Mouse (Mus musculus) limb, embryonic 12.5 days (tissue): ENCODE measurements at regions not wholly inside any gene's neighbourhood (a gene's known extent, or its start where the extent isn't known, plus 50 kb on each side); places are given as distances from the start of the nearest gene placed in this dataset.

Experiments
- ATAC-seq: fragments of 200-750 bp; cut with Nextera tagmentation; 2 replicates; pipeline ENCODE4 v1.8.0; 2017; ENCODE audit warnings: low read depth, moderate TSS enrichment; ENCODE audit not compliant: insufficient number of reproducible peaks, insufficient read depth, low FRiP score, low TSS enrichment
- H3K27ac ChIP-seq: fragments of 300-500 bp; sonication (generic); 2 replicates; pipeline ENCODE4 v1.5.1; 2016; ENCODE audit warnings: mild to moderate bottlenecking, moderate library complexity
- H3K27me3 ChIP-seq: fragments of 300-500 bp; sonication (generic); 2 replicates; pipeline ENCODE4 v1.6.1; 2016; ENCODE audit warnings: mild to moderate bottlenecking, moderate library complexity
- H3K36me3 ChIP-seq: fragments of 300-500 bp; sonication (generic); 2 replicates; pipeline ENCODE4 v1.6.1; 2016; ENCODE audit warnings: mild to moderate bottlenecking, moderate library complexity
- H3K4me1 ChIP-seq: fragments of 300-500 bp; sonication (generic); replicated peaks from 2 replicates; pipeline ENCODE4 v1.6.1; 2016
- H3K4me2 ChIP-seq: fragments of 300-500 bp; sonication (generic); 2 replicates; pipeline ENCODE4 v1.6.1; 2016; ENCODE audit warnings: mild to moderate bottlenecking, moderate library complexity
- H3K4me3 ChIP-seq: fragments of 300-500 bp; sonication (generic); replicated peaks from 2 replicates; pipeline ENCODE4 v1.5.1; 2016; ENCODE audit warnings: mild to moderate bottlenecking
- H3K9ac ChIP-seq: fragments of 300-500 bp; sonication (generic); replicated peaks from 2 replicates; pipeline ENCODE4 v1.6.1; 2016; ENCODE audit warnings: mild to moderate bottlenecking, moderate library complexity
- H3K9me3 ChIP-seq: fragments of 300-500 bp; sonication (generic); 2 replicates; pipeline ENCODE4 v1.6.1; 2016; ENCODE audit warnings: mild to moderate bottlenecking, moderate library complexity
- WGBS: fragments of 180-500 bp; shearing (Covaris S2); methylation state at CpG from one replicate; pipeline ENCODE4 v1.1.7; 2016; 5-methylcytosine and 5-hydroxymethylcytosine counted together

DNA sequence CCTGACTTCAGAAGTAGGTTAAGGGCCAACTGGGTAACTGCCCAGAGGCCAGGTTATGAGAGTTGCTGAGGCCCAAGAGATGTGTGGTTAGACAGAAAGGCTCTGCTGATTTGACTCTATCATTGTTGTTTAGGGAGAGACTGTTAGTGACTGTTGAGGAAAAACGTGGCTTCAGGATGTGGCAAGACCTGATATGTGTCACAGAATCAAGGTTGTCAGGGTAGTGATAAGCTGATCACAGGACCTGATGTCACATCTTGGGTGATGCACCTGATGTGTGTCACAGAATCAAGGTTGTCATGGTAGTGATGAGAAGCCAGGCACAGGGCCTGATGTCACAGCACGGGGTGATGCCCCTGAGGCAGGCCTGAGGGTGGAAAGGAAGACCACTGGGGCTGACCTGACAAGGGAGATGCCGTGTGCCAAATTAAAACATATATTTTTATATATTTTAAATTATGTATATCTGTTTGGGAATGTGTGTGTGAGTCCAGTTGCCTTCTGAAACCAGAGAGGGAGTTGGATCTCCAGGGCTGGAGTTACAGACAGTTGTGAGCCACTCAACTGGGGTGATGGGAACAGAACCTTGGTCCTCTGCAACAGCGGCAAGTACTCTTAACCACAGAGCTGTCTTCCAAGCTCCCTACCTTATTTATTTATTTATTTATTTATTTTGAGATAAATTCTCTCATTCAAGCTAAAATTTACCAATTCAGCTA is 115.6 kb upstream of the Eef2kmt start:
- Histone ChIP-seq H3K36me3 (no peaks in the 10 kb centered on the region), H3K9ac (no peak overlapping the region), H3K27me3 (no peaks in the 10 kb centered on the region), H3K9me3 (no peaks in the 10 kb centered on the region), H3K27ac (no peak overlapping the region), H3K4me2 (no peak overlapping the region), H3K4me3 (no peak overlapping the region), H3K4me1 (peaks cover 7% of the 10 kb centered on the region)
- 91% methylated on average over 4 of the region's 4 CpGs for WGBS
- ATAC-seq, result no peak

- Histone ChIP-seq H3K4me3 (no peak overlapping the region), H3K4me2 (no peak overlapping the region), H3K9me3 (no peaks in the 10 kb centered on the region), H3K27ac (no peak overlapping the region), H3K36me3 (no peaks in the 10 kb centered on the region), H3K9ac (no peak overlapping the region), H3K27me3 (no peaks in the 10 kb centered on the region), H3K4me1 (peaks cover 7% of the 10 kb centered on the region)
- ATAC-seq, result no peak
These were observed 114.7 kb upstream of the Eef2kmt start for GRCm38 (mm10) chr16:5370496-5370895.

- 30% methylated on average over 7 of the region's 7 CpGs for WGBS
- no peak overlapping the region for H3K27ac ChIP-seq
These were observed 113.2 kb upstream of the Eef2kmt start for GRCm38 (mm10) chr16:5368897-5369558.

GRCm38 (mm10) chr16:5368357-5368756 is 112.6 kb upstream of the Eef2kmt start:
- Histone ChIP-seq H3K4me1 (peaks cover 7% of the 10 kb centered on the region), H3K4me2 (no peak overlapping the region), H3K9me3 (no peaks in the 10 kb centered on the region), H3K9ac (no peak overlapping the region), H3K4me3 (no peak overlapping the region), H3K27me3 (no peaks in the 10 kb centered on the region), H3K36me3 (no peaks in the 10 kb centered on the region), H3K27ac (no peak overlapping the region)
- ATAC-seq, result no peak
- WGBS, result 80% methylated on average over 8 of the region's 8 CpGs

More at GRCm38 (mm10) chr16:5368897-5369558, 113.2 kb upstream of the Eef2kmt start:
- no peaks in the 10 kb centered on the region for H3K9me3 ChIP-seq
- no peak overlapping the region for H3K4me3 ChIP-seq
- H3K4me2 ChIP-seq, result no peak overlapping the region
- no peaks in the 10 kb centered on the region for H3K36me3 ChIP-seq
- ATAC-seq, result no peak
- H3K27me3 ChIP-seq, result no peaks in the 10 kb centered on the region
- peaks cover 7% of the 10 kb centered on the region for H3K4me1 ChIP-seq
- H3K9ac ChIP-seq, result no peak overlapping the region

- no peak for ATAC-seq
- no peak overlapping the region for H3K27ac ChIP-seq
- H3K4me1 ChIP-seq, result peaks cover 7% of the 10 kb centered on the region
- H3K9me3 ChIP-seq, result no peaks in the 10 kb centered on the region
- WGBS, result 87% methylated on average over 10 of the region's 10 CpGs
- H3K27me3 ChIP-seq, result no peaks in the 10 kb centered on the region
- no peaks in the 10 kb centered on the region for H3K36me3 ChIP-seq
- H3K4me2 ChIP-seq, result no peak overlapping the region
- H3K9ac ChIP-seq, result no peak overlapping the region
- H3K4me3 ChIP-seq, result no peak overlapping the region
These were observed 111.9 kb upstream of the Eef2kmt start for GRCm38 (mm10) chr16:5367581-5368119.

- no peaks in the 10 kb centered on the region for H3K9me3 ChIP-seq
- H3K9ac ChIP-seq, result no peak overlapping the region
- no peak overlapping the region for H3K4me3 ChIP-seq
- ATAC-seq, result no peak
- H3K4me2 ChIP-seq, result no peak overlapping the region
- no peaks in the 10 kb centered on the region for H3K27me3 ChIP-seq
- H3K36me3 ChIP-seq, result no peaks in the 10 kb centered on the region
- H3K4me1 ChIP-seq, result peaks cover 7% of the 10 kb centered on the region
- 96% methylated on average over 3 of the region's 3 CpGs for WGBS
- H3K27ac ChIP-seq, result no peak overlapping the region
These were observed 110.2 kb upstream of the Eef2kmt start for GRCm38 (mm10) chr16:5366021-5366420.

DNA sequence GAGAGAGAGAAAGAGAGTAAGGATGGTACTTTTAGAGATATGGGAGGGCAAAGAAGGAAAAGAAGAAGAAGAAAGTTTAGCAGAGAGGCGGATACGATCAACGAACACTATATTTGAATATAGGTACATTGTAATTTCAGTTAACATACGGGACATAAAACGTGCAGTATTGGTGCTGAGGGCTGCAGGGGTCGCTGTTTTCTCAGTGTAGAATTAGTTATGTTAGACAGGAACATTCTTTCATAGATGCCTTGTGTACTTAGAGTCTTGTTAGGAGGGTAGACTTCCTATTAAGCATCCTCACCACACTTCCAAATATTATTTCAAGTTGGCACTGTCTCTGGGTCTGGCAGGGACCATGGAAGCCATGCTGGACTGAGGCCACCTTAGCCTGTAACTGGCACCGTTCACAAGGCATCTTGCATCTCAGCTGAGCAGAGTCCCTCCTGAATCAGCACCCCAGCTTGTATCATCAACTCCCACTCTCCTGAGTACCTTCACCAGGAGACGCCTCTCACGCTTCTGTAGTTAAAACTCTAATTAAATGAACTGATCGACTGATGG is 107.3 kb upstream of the Eef2kmt start:
- H3K4me3 ChIP-seq, result no peak overlapping the region
- 77% methylated on average over 10 of the region's 10 CpGs for WGBS
- no peak overlapping the region for H3K27ac ChIP-seq
- ATAC-seq, result no peak
- H3K4me2 ChIP-seq, result no peak overlapping the region
- no peaks in the 10 kb centered on the region for H3K27me3 ChIP-seq
- no peaks in the 10 kb centered on the region for H3K9me3 ChIP-seq
- no peaks in the 10 kb centered on the region for H3K4me1 ChIP-seq
- no peak overlapping the region for H3K9ac ChIP-seq
- H3K36me3 ChIP-seq, result no peaks in the 10 kb centered on the region

GRCm38 (mm10) chr16:5359193-5359592 is 103.4 kb upstream of the Eef2kmt start:
- Histone ChIP-seq H3K4me3 (no peak overlapping the region), H3K9ac (no peak overlapping the region), H3K4me1 (no peaks in the 10 kb centered on the region), H3K27me3 (no peaks in the 10 kb centered on the region), H3K27ac (no peak overlapping the region), H3K9me3 (0 out of 2 replicates have a peak, but pooled peaks cover 4% of the 10 kb centered on the region), H3K36me3 (no peaks in the 10 kb centered on the region), H3K4me2 (no peak overlapping the region)
- ATAC-seq, result no peak
- 72% methylated on average over 4 of the region's 4 CpGs for WGBS

DNA sequence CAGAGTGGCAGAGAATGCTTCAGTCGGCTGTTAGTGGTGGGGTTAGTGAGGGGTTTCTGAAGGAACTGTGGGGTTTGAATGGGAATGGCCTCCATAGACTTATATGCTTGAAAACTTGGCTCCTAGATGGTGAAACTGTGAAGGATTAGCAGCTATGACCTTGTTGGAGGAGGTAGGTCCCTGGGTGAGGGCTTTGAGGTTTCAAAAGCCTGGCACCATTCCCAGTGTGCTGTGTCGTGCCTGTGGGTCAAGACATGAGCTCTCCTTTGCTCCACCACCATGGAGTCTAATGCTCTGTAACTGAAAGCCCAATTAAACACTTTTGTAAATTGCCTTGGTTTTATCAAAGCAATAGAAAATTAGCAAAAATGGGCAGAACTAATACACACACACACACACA is 98.1 kb upstream of the Eef2kmt start:
- 0 out of 2 replicates have a peak, but pooled peaks cover 2% of the 10 kb centered on the region for H3K4me1 ChIP-seq
- H3K4me3 ChIP-seq, result no peak overlapping the region
- H3K9me3 ChIP-seq, result 0 out of 2 replicates have a peak, but pooled peaks cover 7% of the 10 kb centered on the region
- H3K4me2 ChIP-seq, result no peak overlapping the region
- H3K27ac ChIP-seq, result no peak overlapping the region
- peaks cover 3% of the 10 kb centered on the region; the same call in 1 of the 2 replicates for H3K27me3 ChIP-seq
- ATAC-seq, result no peak
- H3K36me3 ChIP-seq, result no peaks in the 10 kb centered on the region
- WGBS, result 76% methylated on average over 2 of the region's 2 CpGs
- no peak overlapping the region for H3K9ac ChIP-seq

- no peak overlapping the region for H3K4me3 ChIP-seq
- peak overlapping the region; percentile 30 for H3K4me2 ChIP-seq
- H3K27me3 ChIP-seq, result peaks cover 3% of the 10 kb centered on the region; the same call in 1 of the 2 replicates
- WGBS, result 5% methylated on average over 18 of the region's 18 CpGs
- peak; percentile 34; the same call in 1 of the 2 replicates for ATAC-seq
- H3K9ac ChIP-seq, result no peak overlapping the region
- H3K36me3 ChIP-seq, result no peaks in the 10 kb centered on the region
- H3K27ac ChIP-seq, result no peak overlapping the region
- 0 out of 2 replicates have a peak, but pooled peaks cover 2% of the 10 kb centered on the region for H3K4me1 ChIP-seq
- H3K9me3 ChIP-seq, result 0 out of 2 replicates have a peak, but pooled peaks cover 3% of the 10 kb centered on the region
These were observed 96.2 kb upstream of the Eef2kmt start for GRCm38 (mm10) chr16:5351890-5352571.

- H3K27me3 ChIP-seq, result peaks cover 3% of the 10 kb centered on the region; the same call in 1 of the 2 replicates
- 0 out of 2 replicates have a peak, but pooled peaks cover 3% of the 10 kb centered on the region for H3K9me3 ChIP-seq
- H3K36me3 ChIP-seq, result no peaks in the 10 kb centered on the region
- no peak overlapping the region for H3K4me2 ChIP-seq
- ATAC-seq, result no peak
- 0 out of 2 replicates have a peak, but pooled peaks cover 2% of the 10 kb centered on the region for H3K4me1 ChIP-seq
- 78% methylated on average over 5 of the region's 5 CpGs for WGBS
- H3K27ac ChIP-seq, result no peak overlapping the region
- no peak overlapping the region for H3K4me3 ChIP-seq
- H3K9ac ChIP-seq, result no peak overlapping the region
These were observed 91.4 kb upstream of the Eef2kmt start for GRCm38 (mm10) chr16:5347151-5347550.
